Mouse (Mus musculus): ENCODE results near the gene Rbm43. TPM values are rescaled to one million over a fixed set of nuclear protein-coding genes. Genes with fewer than 3 reads are reported as not detected.

The Rbm43 gene
- total and polyA plus RNA-seq, 3 experiments = 9.5 to 25.9 (median 20.6) TPM

GRCm38 (mm10) chr2:51972142-51972541 is 37.2 kb upstream of the Rbm43 start:
- peak overlapping the region; percentile 87 for H3K4me2 ChIP-seq (ENCODE audit: insufficient read depth, low read depth, poor library complexity, severe bottlenecking)
- DNase-seq (ENCODE audit: extremely low read depth) = peak; percentile 35
- peak overlapping the region; percentile 61 to 73 (median 70) for H3K4me3 ChIP-seq (replicated peaks in 1 of 3; ENCODE audit: low read depth in 2 of 3, low read length in 2 of 3, poor library complexity in 1 of 3)
- H3K27me3 ChIP-seq (replicated peaks) = no peaks in the 10 kb centered on the region
- peaks cover 0 to 33% of the 10 kb centered on the region in 2 experiments; a peak in 3 of 4 replicates for H3K4me1 ChIP-seq (ENCODE audit: control insufficient read depth in 1 of 2, insufficient read depth in 2 of 2)
- H3K79me2 ChIP-seq (replicated peaks; ENCODE audit: control insufficient read depth, extremely low read depth, insufficient read depth, poor library complexity, severe bottlenecking) = no peaks in the 10 kb centered on the region; the same call in 1 of the 2 replicates
- H3K9me3 ChIP-seq (replicated peaks; ENCODE audit: low read length) = peaks cover 3% of the 10 kb centered on the region
- TF ChIP-seq MAFK (IDR thresholded peaks at IDR 0.05; ENCODE audit: insufficient replicate concordance, low read length) (no peak), TBP (conservative IDR thresholded peaks at IDR 0.05; ENCODE audit: low read depth, low read length) (0 out of 2 replicates have a peak, but pooled peaks have one; percentile 24)
- H3K36me3 ChIP-seq (replicated peaks in 1 of 2; ENCODE audit: control insufficient read depth in 1 of 2, insufficient read depth in 1 of 2, low read length in 1 of 2) = peaks cover 0 to 6% of the 10 kb centered on the region in 2 experiments
- dilution Hi-C loops (cut with MboI; ENCODE audit: extremely low pct_ligation_motif_present, extremely low pct_unique_long_range_greater_than_20kb, low sequenced_read_pairs) = no loop called here
- H3K27ac ChIP-seq (ENCODE audit: insufficient read depth, low read depth) = no peak overlapping the region
- H3K9ac ChIP-seq (ENCODE audit: insufficient read depth, low read depth) = peak overlapping the region; percentile 90
- in situ Hi-C loops (cut with MboI; ENCODE audit: low pct_ligation_motif_present, low pct_unique_long_range_greater_than_20kb, low sequenced_read_pairs) = no loop called here

GRCm38 (mm10) chr2:51970897-51971296 is 35.9 kb upstream of the Rbm43 start:
- no peaks in the 10 kb centered on the region; the same call in 1 of the 2 replicates for H3K79me2 ChIP-seq (replicated peaks; ENCODE audit: control insufficient read depth, extremely low read depth, insufficient read depth, poor library complexity, severe bottlenecking)
- dilution Hi-C loops (cut with MboI; ENCODE audit: extremely low pct_ligation_motif_present, extremely low pct_unique_long_range_greater_than_20kb, low sequenced_read_pairs) = no loop called here
- no peak overlapping the region for H3K9ac ChIP-seq (ENCODE audit: insufficient read depth, low read depth)
- no peak for TF ChIP-seq MEF2A (IDR thresholded peaks at IDR 0.05; ENCODE audit: borderline replicate concordance, low read depth, low read length)
- TF ChIP-seq NELFE (IDR thresholded peaks at IDR 0.05; ENCODE audit: low read depth, low read length) = no peak
- no peak for TF ChIP-seq SIN3A (IDR thresholded peaks at IDR 0.05; ENCODE audit: low read length)
- no peak for TF ChIP-seq NRF1 (IDR thresholded peaks at IDR 0.05; ENCODE audit: low read depth, low read length)
- no peak for TF ChIP-seq TCF12 (IDR thresholded peaks at IDR 0.05; ENCODE audit: low read depth, low read length)
- no peak for TF ChIP-seq ELF1 (IDR thresholded peaks at IDR 0.05; ENCODE audit: low read depth, low read length)
- no peak for TF ChIP-seq MAZ (IDR thresholded peaks at IDR 0.05; ENCODE audit: low read depth, low read length)
- no peak for TF ChIP-seq E2F4 (IDR thresholded peaks at IDR 0.05; ENCODE audit: insufficient replicate concordance, low read depth, low read length)
- TF ChIP-seq CHD1 (IDR thresholded peaks at IDR 0.05; ENCODE audit: low read depth, low read length) = no peak
- no peak for TF ChIP-seq JUND (conservative IDR thresholded peaks at IDR 0.05; ENCODE audit: low read depth, low read length)
- peaks cover 0 to 6% of the 10 kb centered on the region in 2 experiments for H3K36me3 ChIP-seq (replicated peaks in 1 of 2; ENCODE audit: control insufficient read depth in 1 of 2, insufficient read depth in 1 of 2, low read length in 1 of 2)
- H3K4me2 ChIP-seq (ENCODE audit: insufficient read depth, low read depth, poor library complexity, severe bottlenecking) = no peak overlapping the region
- H3K27me3 ChIP-seq (replicated peaks) = no peaks in the 10 kb centered on the region
- peaks cover 0 to 34% of the 10 kb centered on the region in 2 experiments; a peak in 3 of 4 replicates for H3K4me1 ChIP-seq (ENCODE audit: control insufficient read depth in 1 of 2, insufficient read depth in 2 of 2)
- no peak overlapping the region for H3K27ac ChIP-seq (ENCODE audit: insufficient read depth, low read depth)
- no peak for DNase-seq (ENCODE audit: extremely low read depth)
- H3K9me3 ChIP-seq (replicated peaks; ENCODE audit: low read length) = peaks cover 3% of the 10 kb centered on the region
- in situ Hi-C loops (cut with MboI; ENCODE audit: low pct_ligation_motif_present, low pct_unique_long_range_greater_than_20kb, low sequenced_read_pairs) = no loop called here
- no peak overlapping the region for H3K4me3 ChIP-seq (replicated peaks in 1 of 3; ENCODE audit: low read depth in 2 of 3, low read length in 2 of 3, poor library complexity in 1 of 3)

GRCm38 (mm10) chr2:51967288-51967687 is 32.3 kb upstream of the Rbm43 start:
- Histone ChIP-seq H3K27ac (ENCODE audit: insufficient read depth, low read depth) (no peak overlapping the region), H3K9ac (ENCODE audit: insufficient read depth, low read depth) (no peak overlapping the region), H3K4me1 (ENCODE audit: control insufficient read depth in 1 of 2, insufficient read depth in 2 of 2) (peaks cover 0 to 25% of the 10 kb centered on the region in 2 experiments; a peak in 3 of 4 replicates), H3K9me3 (replicated peaks; ENCODE audit: low read length) (peaks cover 3% of the 10 kb centered on the region), H3K79me2 (replicated peaks; ENCODE audit: control insufficient read depth, extremely low read depth, insufficient read depth, poor library complexity, severe bottlenecking) (no peaks in the 10 kb centered on the region; the same call in 1 of the 2 replicates), H3K36me3 (replicated peaks in 1 of 2; ENCODE audit: control insufficient read depth in 1 of 2, insufficient read depth in 1 of 2, low read length in 1 of 2) (peaks cover 0 to 12% of the 10 kb centered on the region in 2 experiments), H3K27me3 (replicated peaks) (no peaks in the 10 kb centered on the region), H3K4me2 (ENCODE audit: insufficient read depth, low read depth, poor library complexity, severe bottlenecking) (no peak overlapping the region; the same call in 1 of the 2 replicates), H3K4me3 (replicated peaks in 1 of 3; ENCODE audit: low read depth in 2 of 3, low read length in 2 of 3, poor library complexity in 1 of 3) (no peak overlapping the region)
- in situ Hi-C loops (cut with MboI; ENCODE audit: low pct_ligation_motif_present, low pct_unique_long_range_greater_than_20kb, low sequenced_read_pairs) (no loop called here), dilution Hi-C loops (cut with MboI; ENCODE audit: extremely low pct_ligation_motif_present, extremely low pct_unique_long_range_greater_than_20kb, low sequenced_read_pairs) (no loop called here)
- TF ChIP-seq MXI1 (IDR thresholded peaks at IDR 0.05; ENCODE audit: low read depth, low read length) (no peak), MAX (IDR thresholded peaks at IDR 0.05; ENCODE audit: low read length) (no peak), ZNF384 (IDR thresholded peaks at IDR 0.05; ENCODE audit: low read depth, low read length) (peak; percentile 78), MAZ (IDR thresholded peaks at IDR 0.05; ENCODE audit: low read depth, low read length) (no peak), TBP (conservative IDR thresholded peaks at IDR 0.05; ENCODE audit: low read depth, low read length) (no peak), EP300 (IDR thresholded peaks at IDR 0.05; ENCODE audit: low read length) (no peak), TCF12 (IDR thresholded peaks at IDR 0.05; ENCODE audit: low read depth, low read length) (no peak)
- peak; percentile 24 for DNase-seq (ENCODE audit: extremely low read depth)
